Mouse (Mus musculus) layer of hippocampus, adult 18-20 months (tissue): ENCODE measurements around the gene Nsfl1c. TPM values are rescaled to one million over a fixed set of nuclear protein-coding genes. Genes with fewer than 3 reads are reported as not detected.

Experiments
- DNase-seq, 2 experiments: peaks; one replicate each; pipeline ENCODE4 v3.0.0; 2022; ENCODE audit warnings: low spot score in 2 of 2
- total RNA-seq, 2 experiments: library from RNA; stranded (reverse); gene quantifications; 2 replicates each; pipeline ENCODE4 v1.2.3; 2021

The Nsfl1c gene
- total RNA-seq, 2 experiments from 2014 or later: 146 to 148 TPM

- DNase-seq: peak; percentile 47 to 76
These were observed 49.3 kb downstream of the Nsfl1c start for GRCm38 (mm10) chr2:151543063-151543895.

DNA sequence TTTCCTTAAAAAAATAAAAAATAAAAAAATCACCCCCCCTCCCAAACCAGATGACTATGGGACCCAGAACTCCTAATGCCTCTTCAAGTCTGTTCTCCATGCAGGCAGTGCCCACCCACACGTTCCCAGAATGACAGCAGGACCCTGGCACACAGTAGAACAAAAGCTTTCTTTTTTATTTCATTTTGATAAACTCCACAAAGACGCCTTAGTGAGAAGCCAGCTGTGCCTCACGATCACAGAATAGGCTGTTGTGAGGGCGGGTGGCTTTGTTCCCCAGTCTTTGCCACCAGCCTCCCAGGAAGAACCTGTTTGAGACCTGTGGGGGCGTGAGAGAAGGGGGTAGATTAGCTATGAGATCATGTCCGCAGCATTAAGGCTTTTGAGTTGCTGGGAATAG, 50.7 kb downstream of the Nsfl1c start:
- peak; percentile 40 to 79 for DNase-seq

DNA sequence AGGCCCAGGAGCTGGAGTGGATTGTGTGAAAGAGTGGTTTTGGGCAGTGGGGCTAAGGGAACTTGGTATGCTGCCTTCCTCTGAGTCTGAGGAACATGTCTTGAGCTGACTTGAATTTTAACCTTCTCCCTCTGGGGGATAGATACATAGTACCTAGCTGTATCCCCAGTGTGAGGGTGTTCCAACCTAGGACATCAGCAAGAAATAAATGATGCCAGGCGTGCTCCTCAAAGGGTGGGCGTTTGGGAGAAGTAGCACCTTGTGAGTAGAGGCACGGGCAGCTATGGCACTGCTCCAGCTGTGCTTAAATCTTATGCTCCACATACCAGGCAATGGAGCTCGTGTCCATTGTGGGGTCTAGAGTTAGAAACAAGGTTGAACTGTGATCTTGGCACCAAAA, 52.6 kb downstream of the Nsfl1c start:
- DNase-seq: no peak

DNA sequence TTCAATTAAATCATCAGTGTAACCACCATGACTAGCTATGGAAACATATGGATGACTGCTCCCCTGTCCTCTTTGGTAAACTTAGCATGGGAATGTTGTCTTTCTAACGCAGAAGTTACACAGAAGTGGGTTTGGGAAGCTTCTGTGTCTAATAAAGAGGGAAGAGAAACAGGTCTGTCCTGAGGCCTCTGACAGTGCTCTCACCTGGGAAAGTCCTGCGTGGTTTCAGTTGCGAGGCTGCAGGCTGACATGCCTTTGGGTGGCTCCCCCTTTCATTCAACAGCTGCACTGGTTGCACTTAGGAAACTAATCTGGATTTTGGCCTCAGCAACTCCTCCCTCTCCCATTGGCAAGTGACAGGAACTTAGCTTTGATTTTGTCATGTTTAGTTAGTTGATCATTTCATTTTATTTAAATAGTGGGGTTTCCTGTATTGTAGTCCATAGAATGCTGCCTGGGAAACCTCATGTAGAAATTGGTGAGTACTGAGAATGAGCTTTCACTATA, 55.7 kb downstream of the Nsfl1c start:
- no peak for DNase-seq

Other genes with a start within 250 kb of the Nsfl1c start
- gene 4921509C19Rik, start 18.0 kb upstream of the Nsfl1c start, total RNA-seq: not detected
- 100 to 1,000 TPM; 972 to 973 TPM for gene Fkbp1a, start 48.3 kb downstream of the Nsfl1c start, total RNA-seq
- 1 to 10 TPM; 1.7 to 2.5 TPM for gene Sdcbp2, start 78.4 kb downstream of the Nsfl1c start, total RNA-seq
- gene Snph, start 138.4 kb downstream of the Nsfl1c start, total RNA-seq: 100 to 1,000 TPM; 403 to 407 TPM
- gene Rad21l, start 174.4 kb downstream of the Nsfl1c start, total RNA-seq: 1 to 10 TPM; 1.3 to 2.2 TPM
- gene Tmem74b, start 207.8 kb downstream of the Nsfl1c start, total RNA-seq: 1 to 10 TPM; 4.5 to 4.6 TPM